Mouse (Mus musculus): ENCODE results near the gene Cisd1. TPM values are rescaled to one million over a fixed set of nuclear protein-coding genes. Genes with fewer than 3 reads are reported as not detected.

Gene Cisd1
- polyA plus RNA-seq, 1 experiment from 2014 or later = 223 TPM

DNA sequence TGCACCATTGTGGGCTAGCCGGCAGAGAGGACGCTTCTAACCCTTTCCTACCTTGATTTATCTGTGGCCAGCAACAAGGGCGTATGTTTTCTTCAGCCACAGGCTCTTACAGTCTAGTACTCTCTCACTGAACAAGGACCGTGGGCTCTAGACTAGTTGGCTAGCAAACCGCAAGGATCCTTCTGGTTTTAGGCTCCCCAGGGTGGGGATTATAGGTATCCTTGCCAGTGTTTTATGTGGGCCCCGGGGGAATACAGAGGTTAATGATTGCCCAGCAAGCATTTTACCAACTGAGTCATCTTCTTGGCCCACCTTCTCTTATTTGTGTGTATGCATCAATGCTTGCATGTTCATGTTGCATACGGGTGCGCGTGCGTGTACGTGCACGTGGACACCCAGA is 10.2 kb upstream of the Cisd1 start:
- no peak for ATAC-seq (replicated peaks; ENCODE audit: extremely low read depth, insufficient read depth, low FRiP score)
- Histone ChIP-seq H3K9me3 (replicated peaks; ENCODE audit: control insufficient read depth, low read length) (no peaks in the 10 kb centered on the region), H3K36me3 (ENCODE audit: control insufficient read depth, insufficient read depth) (0 out of 2 replicates have a peak, but pooled peaks cover 2% of the 10 kb centered on the region), H3K4me1 (ENCODE audit: control insufficient read depth, insufficient read depth, low read length) (peaks cover 3% of the 10 kb centered on the region; the same call in 1 of the 2 replicates), H3K4me3 (ENCODE audit: low read length) (no peak overlapping the region), H3K27ac (ENCODE audit: low read length) (no peak overlapping the region), H3K4me2 (ENCODE audit: low read depth, low read length) (no peak overlapping the region), H3K9ac (ENCODE audit: low read length) (no peak overlapping the region), H3K27me3 (ENCODE audit: control insufficient read depth, insufficient read depth, low read length) (no peaks in the 10 kb centered on the region)
- 93% methylated on average over 12 of the region's 12 CpGs for WGBS

- Histone ChIP-seq H3K4me2 (ENCODE audit: low read depth, low read length) (no peak overlapping the region), H3K4me1 (ENCODE audit: control insufficient read depth, insufficient read depth, low read length) (peaks cover 8% of the 10 kb centered on the region), H3K27ac (ENCODE audit: low read length) (no peak overlapping the region), H3K9ac (ENCODE audit: low read length) (no peak overlapping the region), H3K4me3 (ENCODE audit: low read length) (no peak overlapping the region), H3K27me3 (ENCODE audit: control insufficient read depth, insufficient read depth, low read length) (no peaks in the 10 kb centered on the region), H3K36me3 (ENCODE audit: control insufficient read depth, insufficient read depth) (0 out of 2 replicates have a peak, but pooled peaks cover 2% of the 10 kb centered on the region), H3K9me3 (replicated peaks; ENCODE audit: control insufficient read depth, low read length) (no peaks in the 10 kb centered on the region)
- 52% methylated on average over 9 of the region's 9 CpGs for WGBS
- ATAC-seq (replicated peaks; ENCODE audit: extremely low read depth, insufficient read depth, low FRiP score) = no peak
These were observed 9.1 kb upstream of the Cisd1 start for GRCm38 (mm10) chr10:71353850-71354249.

GRCm38 (mm10) chr10:71351301-71351700 is 6.5 kb upstream of the Cisd1 start:
- Histone ChIP-seq H3K36me3 (ENCODE audit: control insufficient read depth, insufficient read depth) (0 out of 2 replicates have a peak, but pooled peaks cover 2% of the 10 kb centered on the region), H3K4me2 (ENCODE audit: low read depth, low read length) (no peak overlapping the region), H3K9me3 (replicated peaks; ENCODE audit: control insufficient read depth, low read length) (no peaks in the 10 kb centered on the region), H3K9ac (ENCODE audit: low read length) (no peak overlapping the region), H3K27me3 (ENCODE audit: control insufficient read depth, insufficient read depth, low read length) (no peaks in the 10 kb centered on the region), H3K27ac (ENCODE audit: low read length) (no peak overlapping the region), H3K4me1 (ENCODE audit: control insufficient read depth, insufficient read depth, low read length) (peaks cover 12% of the 10 kb centered on the region; the same call in 1 of the 2 replicates), H3K4me3 (ENCODE audit: low read length) (no peak overlapping the region)
- ATAC-seq (replicated peaks; ENCODE audit: extremely low read depth, insufficient read depth, low FRiP score) = no peak
- WGBS = 89% methylated on average over 7 of the region's 7 CpGs

GRCm38 (mm10) chr10:71349290-71349689 is 4.5 kb upstream of the Cisd1 start:
- H3K9me3 ChIP-seq (replicated peaks; ENCODE audit: control insufficient read depth, low read length) = no peaks in the 10 kb centered on the region
- no peaks in the 10 kb centered on the region for H3K27me3 ChIP-seq (ENCODE audit: control insufficient read depth, insufficient read depth, low read length)
- 53% methylated on average over 1 of the region's 1 CpGs for WGBS
- H3K9ac ChIP-seq (ENCODE audit: low read length) = no peak overlapping the region
- no peak for ATAC-seq (replicated peaks; ENCODE audit: extremely low read depth, insufficient read depth, low FRiP score)
- H3K4me1 ChIP-seq (ENCODE audit: control insufficient read depth, insufficient read depth, low read length) = peaks cover 14% of the 10 kb centered on the region
- peak overlapping the region; percentile 72; the same call in 1 of the 2 replicates for H3K4me3 ChIP-seq (ENCODE audit: low read length)
- H3K27ac ChIP-seq (ENCODE audit: low read length) = no peak overlapping the region
- 0 out of 2 replicates have a peak, but pooled peaks cover 2% of the 10 kb centered on the region for H3K36me3 ChIP-seq (ENCODE audit: control insufficient read depth, insufficient read depth)
- H3K4me2 ChIP-seq (ENCODE audit: low read depth, low read length) = peak overlapping the region; percentile 78

- Histone ChIP-seq H3K27me3 (ENCODE audit: control insufficient read depth, insufficient read depth, low read length) (no peaks in the 10 kb centered on the region), H3K4me1 (ENCODE audit: control insufficient read depth, insufficient read depth, low read length) (peaks cover 17% of the 10 kb centered on the region), H3K9me3 (replicated peaks; ENCODE audit: control insufficient read depth, low read length) (no peaks in the 10 kb centered on the region), H3K4me3 (ENCODE audit: low read length) (peak overlapping the region; percentile 72), H3K4me2 (ENCODE audit: low read depth, low read length) (peak overlapping the region; percentile 78), H3K36me3 (ENCODE audit: control insufficient read depth, insufficient read depth) (0 out of 2 replicates have a peak, but pooled peaks cover 2% of the 10 kb centered on the region), H3K9ac (ENCODE audit: low read length) (peak overlapping the region; percentile 78), H3K27ac (ENCODE audit: low read length) (no peak overlapping the region; the same call in 1 of the 2 replicates)
- 19% methylated on average over 16 of the region's 16 CpGs for WGBS
- no peak for ATAC-seq (replicated peaks; ENCODE audit: extremely low read depth, insufficient read depth, low FRiP score)
These were observed 4.0 kb upstream of the Cisd1 start for GRCm38 (mm10) chr10:71348637-71349280.

- H3K27me3 ChIP-seq (ENCODE audit: control insufficient read depth, insufficient read depth, low read length) = no peaks in the 10 kb centered on the region
- peak; percentile 61 for ATAC-seq (replicated peaks; ENCODE audit: extremely low read depth, insufficient read depth, low FRiP score)
- peaks cover 21% of the 10 kb centered on the region for H3K4me1 ChIP-seq (ENCODE audit: control insufficient read depth, insufficient read depth, low read length)
- under 1% methylated on average over 48 of the region's 48 CpGs for WGBS
- peak overlapping the region; percentile 78 for H3K9ac ChIP-seq (ENCODE audit: low read length)
- 0 out of 2 replicates have a peak, but pooled peaks cover 2% of the 10 kb centered on the region for H3K36me3 ChIP-seq (ENCODE audit: control insufficient read depth, insufficient read depth)
- peak overlapping the region; percentile 70 for H3K27ac ChIP-seq (ENCODE audit: low read length)
- H3K4me3 ChIP-seq (ENCODE audit: low read length) = peak overlapping the region; percentile 72
- no peaks in the 10 kb centered on the region for H3K9me3 ChIP-seq (replicated peaks; ENCODE audit: control insufficient read depth, low read length)
- H3K4me2 ChIP-seq (ENCODE audit: low read depth, low read length) = peak overlapping the region; percentile 78
These were observed 3.3 kb upstream of the Cisd1 start for GRCm38 (mm10) chr10:71347964-71348636.

- Histone ChIP-seq H3K27me3 (ENCODE audit: control insufficient read depth, insufficient read depth, low read length) (no peaks in the 10 kb centered on the region), H3K4me1 (ENCODE audit: control insufficient read depth, insufficient read depth, low read length) (peaks cover 21% of the 10 kb centered on the region), H3K4me3 (ENCODE audit: low read length) (peak within 1 kb of the TSS; percentile 72), H3K4me2 (ENCODE audit: low read depth, low read length) (peak within 1 kb of the TSS; percentile 78), H3K36me3 (ENCODE audit: control insufficient read depth, insufficient read depth) (0 out of 2 replicates have a peak, but pooled peaks cover 2% of the 10 kb centered on the region), H3K9me3 (replicated peaks; ENCODE audit: control insufficient read depth, low read length) (no peaks in the 10 kb centered on the region), H3K9ac (ENCODE audit: low read length) (peak within 1 kb of the TSS; percentile 78), H3K27ac (ENCODE audit: low read length) (peak within 1 kb of the TSS; percentile 70)
- ATAC-seq (replicated peaks; ENCODE audit: extremely low read depth, insufficient read depth, low FRiP score) = peak; percentile 92
- under 1% methylated on average over 49 of the region's 49 CpGs for WGBS
These were observed 2.8 kb upstream of the Cisd1 start, which contains the start of gene Ipmk for GRCm38 (mm10) chr10:71347509-71347949. TSS of gene Ipmk (plus strand) at chr10:71347763.

DNA sequence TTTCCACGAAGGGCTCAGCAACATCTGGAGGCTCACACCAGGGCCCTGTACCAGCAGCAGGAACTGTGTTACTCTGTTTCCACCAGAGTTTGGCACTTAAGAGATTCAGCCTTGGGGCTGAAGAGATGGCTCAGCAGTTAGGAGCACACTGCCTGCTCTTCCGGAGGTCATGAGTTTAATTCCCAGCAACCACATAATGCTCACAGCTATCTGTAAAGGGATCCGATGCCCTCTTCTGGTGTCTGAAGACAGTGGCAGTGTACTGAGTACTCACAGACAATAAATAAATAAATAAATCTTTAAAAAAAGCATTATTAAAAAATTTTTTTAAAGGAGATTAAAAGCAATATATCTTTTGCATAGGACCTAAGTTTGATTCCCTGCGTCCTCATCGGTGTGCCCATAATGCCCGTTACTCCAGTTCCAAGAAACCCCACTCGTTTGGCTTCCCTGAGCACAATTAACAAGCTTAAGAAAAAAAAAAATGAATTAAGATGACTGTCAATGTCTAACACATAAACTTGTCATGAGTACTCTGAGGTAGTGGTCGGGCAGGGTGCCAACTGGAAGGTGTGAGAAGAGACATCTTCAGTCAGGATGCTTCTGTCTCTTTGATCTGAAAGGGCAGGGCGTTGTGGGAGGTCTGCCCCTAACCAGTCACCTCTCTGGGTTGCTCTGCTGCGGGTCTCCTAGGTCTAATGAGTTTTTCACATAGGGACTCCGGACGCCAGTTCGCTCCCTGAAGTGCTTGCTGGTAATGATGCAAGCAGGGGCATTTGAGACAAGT is 2.2 kb upstream of the Cisd1 start:
- Histone ChIP-seq H3K4me1 (ENCODE audit: control insufficient read depth, insufficient read depth, low read length) (peaks cover 27% of the 10 kb centered on the region), H3K9ac (ENCODE audit: low read length) (peak overlapping the region; percentile 78), H3K27me3 (ENCODE audit: control insufficient read depth, insufficient read depth, low read length) (no peaks in the 10 kb centered on the region), H3K4me2 (ENCODE audit: low read depth, low read length) (peak overlapping the region; percentile 69), H3K36me3 (ENCODE audit: control insufficient read depth, insufficient read depth) (0 out of 2 replicates have a peak, but pooled peaks cover 2% of the 10 kb centered on the region), H3K27ac (ENCODE audit: low read length) (peak overlapping the region; percentile 62), H3K4me3 (ENCODE audit: low read length) (peak overlapping the region; percentile 72), H3K9me3 (replicated peaks; ENCODE audit: control insufficient read depth, low read length) (no peaks in the 10 kb centered on the region)
- 13% methylated on average over 13 of the region's 13 CpGs for WGBS
- ATAC-seq (replicated peaks; ENCODE audit: extremely low read depth, insufficient read depth, low FRiP score) = no peak

Data from heart, embryonic 16.5 days (tissue).